Mouse (Mus musculus): Measurements from ENCODE around the gene Phf21a.

GRCm38 (mm10) chr2:92067600-92067999 is 25.3 kb upstream of the Phf21a start:
- no peak for TF ChIP-seq POLR2A (IDR thresholded peaks at IDR 0.05; ENCODE audit: insufficient read depth, low read depth, low read length)
- no peak for TF ChIP-seq CTCF (IDR thresholded peaks at IDR 0.05)
- no peak for TF ChIP-seq EP300 (IDR thresholded peaks at IDR 0.05; ENCODE audit: insufficient read depth, low read depth, low read length)
